Mouse (Mus musculus) stomach, embryonic 16.5 days (tissue): Measurements from ENCODE around the gene Prap1. TPM values are rescaled to one million over a fixed set of nuclear protein-coding genes. Genes with fewer than 3 reads are reported as not detected.

Source experiments
- ATAC-seq: fragments of 200-750 bp; cut with Nextera tagmentation; 2 replicates; pipeline ENCODE4 v1.8.0; 2017; ENCODE audit warnings: moderate number of reproducible peaks, moderate TSS enrichment; ENCODE audit not compliant: insufficient read depth, low FRiP score
- H3K27ac ChIP-seq: fragments of 300-500 bp; sonication (generic); 2 replicates; pipeline ENCODE4 v1.5.1; 2014; ENCODE audit warnings: low read length
- H3K27me3 ChIP-seq: fragments of 300-500 bp; sonication (generic); 2 replicates; pipeline ENCODE4 v1.6.1; 2014; ENCODE audit warnings: low read length, control low read depth, mixed read lengths; ENCODE audit not compliant: control insufficient read depth, insufficient read depth
- H3K36me3 ChIP-seq: fragments of 300-500 bp; sonication (generic); 2 replicates; pipeline ENCODE4 v1.6.1; 2014; ENCODE audit warnings: low read length; ENCODE audit not compliant: control insufficient read depth, insufficient read depth
- H3K4me1 ChIP-seq: fragments of 300-500 bp; sonication (generic); 2 replicates; pipeline ENCODE4 v1.6.1; 2014; ENCODE audit warnings: low read length, control low read depth, mixed read lengths; ENCODE audit not compliant: control insufficient read depth, insufficient read depth
- H3K4me2 ChIP-seq: fragments of 300-500 bp; sonication (generic); 2 replicates; pipeline ENCODE4 v1.6.1; 2014; ENCODE audit warnings: low read depth, low read length, mixed read lengths
- H3K4me3 ChIP-seq: fragments of 300-500 bp; sonication (generic); replicated peaks from 2 replicates; pipeline ENCODE4 v1.5.1; 2014; ENCODE audit warnings: mild to moderate bottlenecking, low read length
- H3K9ac ChIP-seq: fragments of 300-500 bp; sonication (generic); 2 replicates; pipeline ENCODE4 v1.6.1; 2014; ENCODE audit warnings: low read length
- H3K9me3 ChIP-seq: fragments of 300-500 bp; sonication (generic); replicated peaks from 2 replicates; pipeline ENCODE4 v1.6.1; 2016; ENCODE audit warnings: low read length, control low read depth; ENCODE audit not compliant: control insufficient read depth
- WGBS: fragments of 180-500 bp; shearing (Covaris S2); extraction: QIAGEN DNeasy Blood & Tissue Kit; methylation state at CpG from one replicate; pipeline ENCODE4 v1.1.7; 2014; 5-methylcytosine and 5-hydroxymethylcytosine counted together
- polyA plus RNA-seq: library from polyadenylated mRNA; unstranded; fragments of >200 nt; fragmentation: Nextera tagmentation; extraction: Ambion mirVana; gene quantifications from 2 replicates; pipeline ENCODE4 v1.2.1, GENCODE M21; 2015

The Prap1 gene
- polyA plus RNA-seq, 1 experiment from 2014 or later: 141 TPM

DNA sequence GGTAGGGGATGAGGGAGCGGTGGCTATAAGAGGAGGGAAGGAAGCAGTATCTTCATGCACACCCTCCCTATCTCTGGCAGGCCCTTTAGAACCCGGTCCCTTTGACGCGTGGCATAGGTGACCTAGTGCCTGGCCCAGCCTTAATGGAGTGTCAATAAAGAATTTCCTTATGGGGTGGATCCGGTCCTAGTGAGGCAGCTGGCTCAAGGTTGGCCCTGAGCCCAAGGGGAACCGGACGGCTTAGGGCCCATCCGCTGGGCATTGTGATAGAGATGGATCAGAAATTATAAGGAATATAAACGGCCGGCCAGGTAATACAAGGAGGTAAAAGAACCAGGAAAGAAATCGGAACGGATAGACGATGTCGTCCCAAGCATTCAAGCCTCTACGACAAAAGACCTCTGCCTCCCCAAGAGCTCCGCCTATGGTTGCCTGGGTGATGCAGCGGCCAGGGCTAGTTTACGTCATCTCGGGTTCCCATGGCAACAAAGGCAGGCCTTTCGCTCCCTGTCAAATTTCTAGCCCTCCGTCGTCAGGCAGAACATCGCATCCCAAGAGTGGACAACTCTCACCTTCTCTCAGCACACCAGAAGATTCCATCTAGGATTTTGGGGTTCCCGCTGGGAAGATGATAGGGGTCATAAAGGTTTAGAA lies 12.6 kb upstream of the Prap1 start:
- Histone ChIP-seq H3K4me2 (peak overlapping the region; percentile 43), H3K4me3 (peak overlapping the region; percentile 27), H3K9me3 (no peaks in the 10 kb centered on the region), H3K36me3 (no peaks in the 10 kb centered on the region), H3K9ac (peak overlapping the region; percentile 49; the same call in 1 of the 2 replicates), H3K27me3 (peaks cover 33% of the 10 kb centered on the region), H3K4me1 (peaks cover 4% of the 10 kb centered on the region; the same call in 1 of the 2 replicates), H3K27ac (no peak overlapping the region)
- WGBS: 4% methylated on average over 24 of the region's 24 CpGs
- ATAC-seq: peak; percentile 47

DNA sequence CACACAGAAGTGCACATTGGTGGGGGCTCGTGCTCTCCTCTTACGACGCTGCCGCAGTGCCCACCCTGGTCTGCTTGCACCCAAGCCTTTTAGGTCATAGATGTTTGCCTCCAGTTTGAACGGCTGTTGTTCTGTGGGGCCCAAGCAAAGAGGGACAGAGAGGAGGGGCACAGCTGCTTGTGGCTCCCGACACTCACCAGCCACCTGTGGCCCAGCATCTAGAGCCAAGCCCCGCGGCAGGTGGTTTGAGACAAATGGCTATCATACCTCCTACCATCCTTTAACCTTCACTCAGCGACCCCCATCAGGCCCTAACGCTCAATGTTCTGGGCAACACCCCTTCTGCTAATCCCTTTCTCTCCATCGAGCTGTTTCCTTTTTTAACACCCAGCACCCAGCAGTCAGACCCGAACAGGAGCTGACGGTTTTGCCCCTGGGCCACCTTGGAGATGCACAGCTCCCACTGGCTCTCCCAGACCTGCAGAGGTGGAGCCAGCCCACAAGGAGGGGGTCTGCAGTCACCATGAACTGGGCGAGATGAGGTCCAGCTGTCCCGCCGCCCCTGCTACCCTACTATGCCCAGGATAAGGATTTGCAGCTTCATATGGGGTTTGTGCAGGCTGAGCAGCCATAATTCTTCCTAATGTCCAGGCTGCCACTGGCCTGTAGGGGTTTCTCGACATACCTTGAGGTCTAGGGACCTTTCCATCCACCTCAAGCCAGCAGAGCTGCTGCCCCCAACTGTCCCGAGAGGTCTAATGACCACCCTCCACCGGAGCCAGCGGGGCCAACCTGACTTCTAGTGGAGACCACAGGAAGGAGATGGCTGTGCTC lies 11.6 kb upstream of the Prap1 start:
- no peaks in the 10 kb centered on the region for H3K9me3 ChIP-seq
- peaks cover 33% of the 10 kb centered on the region for H3K27me3 ChIP-seq
- H3K4me2 ChIP-seq: no peak overlapping the region
- H3K36me3 ChIP-seq: no peaks in the 10 kb centered on the region
- no peak overlapping the region for H3K27ac ChIP-seq
- WGBS: 27% methylated on average over 20 of the region's 20 CpGs
- ATAC-seq: no peak
- H3K4me3 ChIP-seq: no peak overlapping the region
- peaks cover 4% of the 10 kb centered on the region; the same call in 1 of the 2 replicates for H3K4me1 ChIP-seq
- no peak overlapping the region for H3K9ac ChIP-seq

DNA sequence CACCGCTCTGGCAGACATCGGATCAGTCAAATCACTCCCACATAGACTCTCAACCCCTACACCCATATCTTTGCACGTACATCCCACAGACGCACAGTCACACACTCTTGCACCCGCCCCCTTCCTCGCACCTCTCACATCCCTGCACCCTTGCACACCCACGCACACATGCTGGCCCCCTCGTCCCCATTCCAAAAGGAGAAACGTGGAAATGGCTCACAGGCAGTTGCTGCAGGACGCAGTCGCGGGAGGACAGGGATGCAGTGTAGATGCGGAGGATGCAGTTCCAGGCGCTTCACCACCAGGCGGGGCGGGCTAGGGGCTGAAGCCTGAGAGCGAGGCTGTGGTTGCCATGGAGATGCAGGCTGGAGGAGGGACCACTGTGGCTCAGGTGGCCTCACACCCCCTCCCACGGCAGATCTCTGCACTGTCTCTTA lies 10.9 kb upstream of the Prap1 start, which contains the start of gene Caly:
Gene Caly, minus strand, starts transcription at position 307 of the 437 bp plus-strand sequence.
- 7% methylated on average over 18 of the region's 18 CpGs for WGBS
- Histone ChIP-seq H3K4me3 (no peak within 1 kb of the TSS), H3K9me3 (no peaks in the 10 kb centered on the region), H3K36me3 (no peaks in the 10 kb centered on the region), H3K4me2 (no peak within 1 kb of the TSS), H3K27me3 (peaks cover 33% of the 10 kb centered on the region), H3K9ac (no peak within 1 kb of the TSS), H3K27ac (no peak within 1 kb of the TSS), H3K4me1 (peaks cover 4% of the 10 kb centered on the region; the same call in 1 of the 2 replicates)
- ATAC-seq: 0 out of 2 replicates have a peak, but pooled peaks have one; percentile 20

DNA sequence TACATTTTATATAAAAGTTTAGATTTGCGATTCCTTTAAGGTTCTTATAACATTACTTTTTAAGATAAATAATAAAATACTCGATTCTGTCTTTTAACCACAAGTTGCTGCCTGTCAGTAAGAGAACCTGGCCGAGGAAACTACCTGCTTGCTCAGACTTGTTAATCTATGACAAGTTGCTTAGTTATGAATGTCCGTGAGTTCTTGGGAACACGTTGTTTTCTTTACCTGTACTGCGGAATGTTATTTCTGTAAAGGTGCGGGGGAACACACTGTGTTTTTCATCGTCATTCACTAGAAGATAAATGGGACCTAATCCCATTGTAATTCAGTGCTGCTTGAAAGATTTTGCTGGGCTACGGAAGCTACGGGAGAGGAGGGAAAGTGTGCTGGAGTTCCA lies 2.6 kb upstream of the Prap1 start:
- 63% methylated on average over 10 of the region's 10 CpGs for WGBS
- Histone ChIP-seq H3K27me3 (no peaks in the 10 kb centered on the region), H3K4me1 (0 out of 2 replicates have a peak, but pooled peaks cover 6% of the 10 kb centered on the region), H3K4me3 (no peak overlapping the region), H3K4me2 (no peak overlapping the region), H3K9me3 (no peaks in the 10 kb centered on the region), H3K9ac (no peak overlapping the region), H3K36me3 (no peaks in the 10 kb centered on the region), H3K27ac (peak overlapping the region; percentile 34; the same call in 1 of the 2 replicates)
- no peak for ATAC-seq

DNA sequence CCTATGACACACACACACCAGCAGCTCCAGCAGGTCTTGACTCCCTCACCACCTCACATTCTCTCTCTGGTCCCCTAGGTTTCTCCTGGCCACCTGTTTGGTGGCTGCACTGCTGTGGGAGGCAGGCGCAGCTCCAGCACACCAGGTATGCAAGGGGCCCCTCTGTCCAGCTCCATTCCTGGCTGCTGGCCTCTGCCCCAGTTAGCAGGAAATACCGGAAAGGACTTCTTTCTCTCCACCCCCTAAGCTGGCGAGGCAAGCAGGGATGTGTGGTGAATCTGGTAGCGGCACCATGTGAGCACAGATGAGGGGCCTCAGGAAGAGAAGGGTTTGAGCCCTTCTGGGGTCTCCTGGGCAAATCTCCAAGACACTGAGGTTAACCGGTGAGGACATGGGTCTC lies 1.8 kb downstream of the Prap1 start:
- no peak overlapping the region for H3K4me2 ChIP-seq
- H3K9me3 ChIP-seq: no peaks in the 10 kb centered on the region
- no peak overlapping the region for H3K27ac ChIP-seq

DNA sequence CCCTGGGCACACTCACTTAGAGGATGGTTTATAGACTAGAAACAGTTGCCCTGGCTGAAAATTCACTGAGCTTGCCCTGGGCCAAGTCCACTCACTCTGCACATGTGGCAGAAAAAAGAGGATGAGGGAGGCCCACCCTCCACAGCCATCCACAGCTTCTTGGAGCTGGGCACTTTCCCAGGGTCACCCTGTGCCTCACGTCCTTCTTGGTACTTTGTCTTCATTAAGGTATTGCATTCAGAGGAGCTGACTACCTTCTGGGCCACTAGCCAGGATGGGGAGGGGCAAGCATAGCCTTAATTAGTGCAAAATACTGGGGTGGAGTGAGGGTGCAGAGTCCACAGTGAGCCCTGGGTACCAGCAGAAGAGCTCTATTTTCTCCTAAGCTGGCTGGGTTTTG lies 2.4 kb downstream of the Prap1 start:
- 22% methylated on average over 1 of the region's 1 CpGs for WGBS
- no peak overlapping the region for H3K9ac ChIP-seq
- H3K4me2 ChIP-seq: no peak overlapping the region
- H3K4me1 ChIP-seq: 0 out of 2 replicates have a peak, but pooled peaks cover 6% of the 10 kb centered on the region
- H3K4me3 ChIP-seq: no peak overlapping the region
- H3K36me3 ChIP-seq: no peaks in the 10 kb centered on the region
- H3K27me3 ChIP-seq: no peaks in the 10 kb centered on the region
- H3K27ac ChIP-seq: no peak overlapping the region
- no peaks in the 10 kb centered on the region for H3K9me3 ChIP-seq
- no peak for ATAC-seq

More for the DNA sequence above, 1.8 kb downstream of the Prap1 start:
- no peaks in the 10 kb centered on the region for H3K36me3 ChIP-seq
- H3K4me1 ChIP-seq: 0 out of 2 replicates have a peak, but pooled peaks cover 6% of the 10 kb centered on the region
- H3K9ac ChIP-seq: peak overlapping the region; percentile 32; the same call in 1 of the 2 replicates
- no peak overlapping the region for H3K4me3 ChIP-seq
- ATAC-seq: peak; percentile 65
- 45% methylated on average over 5 of the region's 5 CpGs for WGBS
- no peaks in the 10 kb centered on the region for H3K27me3 ChIP-seq

DNA sequence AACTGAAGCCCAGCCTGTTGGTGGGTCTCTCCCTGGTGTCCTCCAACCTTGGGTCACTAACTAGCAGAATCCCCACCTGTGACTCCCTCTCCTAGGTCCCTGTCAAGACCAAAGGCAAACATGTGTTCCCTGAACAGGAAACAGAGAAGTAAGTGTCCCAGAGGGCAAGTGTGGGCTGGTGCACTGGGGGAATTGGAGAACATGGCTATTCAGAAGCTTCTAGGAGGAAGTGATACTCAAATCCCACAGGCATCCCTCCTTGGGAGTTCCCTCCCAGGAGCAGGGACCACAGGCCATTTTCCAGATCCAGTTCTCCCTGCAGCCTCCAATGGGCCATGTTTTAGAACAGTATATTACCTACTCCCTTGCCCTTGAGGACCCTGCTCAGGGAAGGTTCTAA lies 2.9 kb downstream of the Prap1 start:
- no peak overlapping the region for H3K27ac ChIP-seq
- 0 out of 2 replicates have a peak, but pooled peaks cover 6% of the 10 kb centered on the region for H3K4me1 ChIP-seq
- no peak overlapping the region for H3K4me2 ChIP-seq
- H3K4me3 ChIP-seq: no peak overlapping the region
- H3K36me3 ChIP-seq: no peaks in the 10 kb centered on the region
- H3K9ac ChIP-seq: no peak overlapping the region
- no peaks in the 10 kb centered on the region for H3K9me3 ChIP-seq
- no peaks in the 10 kb centered on the region for H3K27me3 ChIP-seq
- ATAC-seq: no peak

DNA sequence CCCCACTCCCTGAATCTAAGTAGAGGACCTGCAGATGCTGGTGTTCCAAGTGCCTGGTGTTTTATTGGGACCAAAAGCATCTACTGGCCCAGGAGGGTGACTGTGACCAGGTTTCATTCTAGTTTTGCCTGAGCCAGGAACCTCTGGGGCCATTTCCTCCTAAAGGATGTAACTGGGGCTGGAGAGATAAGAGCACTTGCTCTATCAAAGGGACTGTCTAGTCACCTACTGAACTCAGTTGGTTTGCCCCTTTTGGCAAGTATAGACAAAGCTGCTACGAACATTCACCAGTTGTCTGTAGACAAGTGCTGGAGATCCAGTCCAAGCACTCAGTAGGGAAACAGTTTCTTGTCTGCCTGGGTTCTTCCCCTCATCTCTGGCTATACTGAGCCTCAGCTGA lies 5.3 kb downstream of the Prap1 start:
- no peak overlapping the region for H3K4me2 ChIP-seq

DNA sequence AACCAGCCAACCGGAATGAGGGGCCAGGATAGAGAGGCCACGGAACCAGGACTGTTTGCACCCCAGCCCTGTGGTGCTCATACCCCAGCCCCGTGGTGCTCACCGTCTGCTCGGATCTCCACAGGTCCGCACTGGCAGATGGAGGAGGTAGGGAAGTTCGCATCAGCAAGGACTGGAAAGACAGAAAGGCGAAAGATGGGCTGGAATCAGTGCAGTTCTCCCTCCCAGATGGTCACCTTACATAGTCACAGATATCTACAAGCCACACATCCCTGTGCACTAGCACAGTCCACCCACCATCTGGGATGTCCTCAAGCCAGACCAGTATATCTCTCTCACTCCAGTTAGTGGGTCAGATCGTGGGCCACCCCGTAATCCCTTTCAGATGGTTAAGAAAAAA lies 8.3 kb downstream of the Prap1 start:
- H3K36me3 ChIP-seq: no peaks in the 10 kb centered on the region; the same call in 1 of the 2 replicates
- peaks cover 4% of the 10 kb centered on the region; the same call in 1 of the 2 replicates for H3K4me1 ChIP-seq
- H3K27ac ChIP-seq: no peak overlapping the region; the same call in 1 of the 2 replicates
- 80% methylated on average over 10 of the region's 10 CpGs for WGBS
- peak overlapping the region; percentile 74 for H3K9ac ChIP-seq
- H3K4me3 ChIP-seq: peak overlapping the region; percentile 51
- no peak for ATAC-seq
- no peaks in the 10 kb centered on the region for H3K9me3 ChIP-seq
- H3K27me3 ChIP-seq: no peaks in the 10 kb centered on the region
- peak overlapping the region; percentile 78 for H3K4me2 ChIP-seq

More for the DNA sequence above, 5.3 kb downstream of the Prap1 start:
- no peaks in the 10 kb centered on the region for H3K9me3 ChIP-seq
- no peaks in the 10 kb centered on the region for H3K27me3 ChIP-seq
- WGBS: 90% methylated on average over 1 of the region's 1 CpGs
- H3K36me3 ChIP-seq: no peaks in the 10 kb centered on the region
- no peak overlapping the region for H3K27ac ChIP-seq
- H3K4me3 ChIP-seq: no peak overlapping the region
- peaks cover 10% of the 10 kb centered on the region; the same call in 1 of the 2 replicates for H3K4me1 ChIP-seq
- no peak overlapping the region for H3K9ac ChIP-seq
- no peak for ATAC-seq
